Mouse (Mus musculus) bone marrow, adult 2 months (tissue): ENCODE measurements at regions not wholly inside any gene's neighbourhood (a gene's known extent, or its start where the extent isn't known, plus 50 kb on each side); places are given as distances from the start of the nearest gene placed in this dataset.

Experiments
- CTCF ChIP-seq: fragments of 200-500 bp; IDR thresholded peaks from 2 replicates; pipeline ENCODE4 v1.5.1; 2011; ENCODE audit warnings: low read length, control low read depth; ENCODE audit not compliant: control insufficient read depth, insufficient read depth
- POLR2A ChIP-seq: fragments of 200-500 bp; IDR thresholded peaks from 2 replicates; pipeline ENCODE4 v1.6.1; 2011; ENCODE audit warnings: low read depth, mild to moderate bottlenecking, control low read depth, low read length, borderline replicate concordance; ENCODE audit not compliant: control insufficient read depth

- TF ChIP-seq POLR2A: no peak
- no peak for TF ChIP-seq CTCF
Measured at GRCm38 (mm10) chr4:137121684-137122083, 73.1 kb upstream of the Zbtb40 start.
